Mouse (Mus musculus): ENCODE results near the gene Trio. TPM values are rescaled to one million over a fixed set of nuclear protein-coding genes. Genes with fewer than 3 reads are reported as not detected.

Gene Trio
- polyA plus RNA-seq, 1 experiment from 2014 or later = 37.5 TPM

DNA sequence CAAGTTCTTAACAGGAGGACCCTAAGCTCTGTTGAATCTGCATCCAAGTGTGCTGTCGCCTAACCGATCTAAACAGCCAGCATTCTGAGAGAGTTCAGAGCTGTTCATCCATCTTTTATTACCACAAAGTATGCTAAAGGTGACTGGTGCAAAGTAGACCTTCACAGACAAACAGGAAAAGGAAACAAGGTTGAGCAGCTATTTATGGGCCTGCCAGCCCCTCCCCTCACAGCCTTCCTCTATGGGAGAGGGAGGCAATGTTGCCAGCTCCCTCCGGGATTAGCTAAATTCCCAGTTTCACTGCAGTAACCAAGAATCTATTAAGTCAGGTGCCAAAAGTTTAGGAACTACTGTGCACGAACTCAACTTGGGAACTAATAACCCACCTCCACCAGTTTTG, 24.3 kb downstream of the Trio start:
- Histone ChIP-seq H3K4me3 (ENCODE audit: low read depth, low read length) (no peak overlapping the region), H3K4me2 (ENCODE audit: low read length) (no peak overlapping the region), H3K27me3 (ENCODE audit: control insufficient read depth, insufficient read depth, low read depth, low read length) (no peaks in the 10 kb centered on the region), H3K4me1 (ENCODE audit: control insufficient read depth, insufficient read depth, low read length) (peaks cover 54% of the 10 kb centered on the region), H3K9ac (ENCODE audit: low read depth, low read length) (no peak overlapping the region), H3K27ac (ENCODE audit: low read length) (no peak overlapping the region), H3K36me3 (ENCODE audit: control insufficient read depth, insufficient read depth, low read length) (0 out of 2 replicates have a peak, but pooled peaks cover under 1% of the 10 kb centered on the region), H3K9me3 (replicated peaks; ENCODE audit: control insufficient read depth, low read length, poor library complexity, severe bottlenecking) (no peaks in the 10 kb centered on the region)
- 46% methylated on average over 4 of the region's 4 CpGs for WGBS
- no peak for ATAC-seq

GRCm38 (mm10) chr15:27998621-27999359, 26.9 kb downstream of the Trio start:
- Histone ChIP-seq H3K27ac (ENCODE audit: low read length) (no peak overlapping the region), H3K4me3 (ENCODE audit: low read depth, low read length) (no peak overlapping the region), H3K27me3 (ENCODE audit: control insufficient read depth, insufficient read depth, low read depth, low read length) (no peaks in the 10 kb centered on the region), H3K9ac (ENCODE audit: low read depth, low read length) (no peak overlapping the region), H3K9me3 (replicated peaks; ENCODE audit: control insufficient read depth, low read length, poor library complexity, severe bottlenecking) (no peaks in the 10 kb centered on the region), H3K36me3 (ENCODE audit: control insufficient read depth, insufficient read depth, low read length) (0 out of 2 replicates have a peak, but pooled peaks cover 3% of the 10 kb centered on the region), H3K4me1 (ENCODE audit: control insufficient read depth, insufficient read depth, low read length) (peaks cover 66% of the 10 kb centered on the region), H3K4me2 (ENCODE audit: low read length) (no peak overlapping the region)
- no peak for ATAC-seq
- 11% methylated on average over 8 of the region's 8 CpGs for WGBS

DNA sequence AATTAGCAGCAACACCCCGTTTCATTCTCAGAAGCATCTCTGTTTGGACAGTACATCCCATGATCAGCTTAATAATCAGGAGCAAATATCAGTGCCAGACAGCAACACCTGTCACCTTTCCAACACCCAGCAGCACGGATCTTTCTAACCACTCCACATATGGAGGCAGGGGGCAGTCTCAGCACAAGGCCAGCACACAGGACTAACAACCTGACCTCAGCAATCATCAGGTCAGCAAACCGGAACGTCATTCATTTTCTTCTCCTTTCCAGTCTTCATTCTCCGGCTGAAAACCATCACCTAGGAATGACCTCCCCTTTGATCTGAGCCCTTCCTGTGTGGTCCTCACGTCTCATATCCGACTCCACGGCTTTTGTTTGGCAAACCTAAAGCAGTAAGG, 27.7 kb downstream of the Trio start:
- peak overlapping the region; percentile 12; the same call in 1 of the 2 replicates for H3K4me2 ChIP-seq (ENCODE audit: low read length)
- no peaks in the 10 kb centered on the region for H3K27me3 ChIP-seq (ENCODE audit: control insufficient read depth, insufficient read depth, low read depth, low read length)
- 0 out of 2 replicates have a peak, but pooled peaks cover 3% of the 10 kb centered on the region for H3K36me3 ChIP-seq (ENCODE audit: control insufficient read depth, insufficient read depth, low read length)
- H3K4me1 ChIP-seq (ENCODE audit: control insufficient read depth, insufficient read depth, low read length) = peaks cover 70% of the 10 kb centered on the region
- H3K9ac ChIP-seq (ENCODE audit: low read depth, low read length) = no peak overlapping the region
- H3K27ac ChIP-seq (ENCODE audit: low read length) = no peak overlapping the region
- 10% methylated on average over 8 of the region's 8 CpGs for WGBS
- H3K4me3 ChIP-seq (ENCODE audit: low read depth, low read length) = no peak overlapping the region
- no peak for ATAC-seq
- no peaks in the 10 kb centered on the region for H3K9me3 ChIP-seq (replicated peaks; ENCODE audit: control insufficient read depth, low read length, poor library complexity, severe bottlenecking)

- H3K9me3 ChIP-seq (replicated peaks; ENCODE audit: control insufficient read depth, low read length, poor library complexity, severe bottlenecking) = no peaks in the 10 kb centered on the region
- H3K4me3 ChIP-seq (ENCODE audit: low read depth, low read length) = no peak overlapping the region
- peaks cover 71% of the 10 kb centered on the region for H3K4me1 ChIP-seq (ENCODE audit: control insufficient read depth, insufficient read depth, low read length)
- no peaks in the 10 kb centered on the region for H3K27me3 ChIP-seq (ENCODE audit: control insufficient read depth, insufficient read depth, low read depth, low read length)
- H3K27ac ChIP-seq (ENCODE audit: low read length) = no peak overlapping the region
- 0 out of 2 replicates have a peak overlapping the region, but pooled peaks have one; percentile 11 for H3K9ac ChIP-seq (ENCODE audit: low read depth, low read length)
- 20% methylated on average over 9 of the region's 9 CpGs for WGBS
- ATAC-seq = peak; percentile 85
- 0 out of 2 replicates have a peak, but pooled peaks cover 3% of the 10 kb centered on the region for H3K36me3 ChIP-seq (ENCODE audit: control insufficient read depth, insufficient read depth, low read length)
- H3K4me2 ChIP-seq (ENCODE audit: low read length) = 0 out of 2 replicates have a peak overlapping the region, but pooled peaks have one; percentile 2
Measured at GRCm38 (mm10) chr15:27997391-27997841, 28.2 kb downstream of the Trio start.

DNA sequence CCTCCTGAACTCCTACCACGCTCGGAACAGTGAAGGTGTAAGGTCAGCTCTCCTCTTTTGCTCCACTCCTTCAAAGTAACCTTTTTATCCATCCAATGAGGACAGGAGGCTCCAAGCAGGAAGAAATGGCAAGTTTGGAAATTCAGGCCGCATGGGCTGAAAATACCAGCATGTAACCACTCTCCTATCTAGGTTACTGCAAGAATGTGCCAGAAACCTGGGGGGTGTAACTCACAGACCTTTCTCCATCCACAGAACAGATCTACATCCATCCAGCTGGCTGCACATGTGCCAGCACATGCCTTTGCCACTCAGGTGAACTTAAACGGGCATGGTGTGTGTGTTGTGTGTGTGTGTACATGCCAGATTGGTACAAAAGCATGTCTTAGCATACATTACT, 28.9 kb downstream of the Trio start:
- Histone ChIP-seq H3K27ac (ENCODE audit: low read length) (no peak overlapping the region), H3K9me3 (replicated peaks; ENCODE audit: control insufficient read depth, low read length, poor library complexity, severe bottlenecking) (no peaks in the 10 kb centered on the region), H3K36me3 (ENCODE audit: control insufficient read depth, insufficient read depth, low read length) (0 out of 2 replicates have a peak, but pooled peaks cover 3% of the 10 kb centered on the region), H3K4me2 (ENCODE audit: low read length) (no peak overlapping the region), H3K4me1 (ENCODE audit: control insufficient read depth, insufficient read depth, low read length) (peaks cover 72% of the 10 kb centered on the region), H3K9ac (ENCODE audit: low read depth, low read length) (no peak overlapping the region), H3K27me3 (ENCODE audit: control insufficient read depth, insufficient read depth, low read depth, low read length) (no peaks in the 10 kb centered on the region), H3K4me3 (ENCODE audit: low read depth, low read length) (no peak overlapping the region)
- 79% methylated on average over 4 of the region's 4 CpGs for WGBS
- no peak for ATAC-seq

DNA sequence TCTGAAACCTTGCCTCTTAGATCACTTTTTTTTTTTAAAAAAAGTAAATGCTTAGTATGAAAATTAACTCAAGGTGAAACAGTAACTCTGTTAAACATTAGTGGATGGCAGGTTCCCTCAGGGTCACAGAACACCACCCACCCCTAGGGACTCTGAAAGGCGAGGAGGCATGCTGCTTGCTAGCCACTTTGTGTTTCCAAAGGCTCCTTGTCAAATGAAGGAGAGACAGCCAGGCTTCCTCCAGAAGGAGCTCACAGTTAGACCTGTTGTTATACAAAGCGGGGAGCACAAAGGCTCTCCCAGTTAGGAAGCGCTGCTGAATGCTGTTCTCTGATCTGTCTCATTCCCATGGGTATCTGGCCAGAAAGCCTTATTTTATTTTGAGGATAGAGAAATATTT, 30.2 kb downstream of the Trio start:
- 9% methylated on average over 3 of the region's 3 CpGs for WGBS
- H3K4me1 ChIP-seq (ENCODE audit: control insufficient read depth, insufficient read depth, low read length) = peaks cover 71% of the 10 kb centered on the region
- H3K9me3 ChIP-seq (replicated peaks; ENCODE audit: control insufficient read depth, low read length, poor library complexity, severe bottlenecking) = no peaks in the 10 kb centered on the region
- ATAC-seq = no peak
- no peaks in the 10 kb centered on the region for H3K27me3 ChIP-seq (ENCODE audit: control insufficient read depth, insufficient read depth, low read depth, low read length)
- H3K9ac ChIP-seq (ENCODE audit: low read depth, low read length) = no peak overlapping the region
- H3K4me3 ChIP-seq (ENCODE audit: low read depth, low read length) = no peak overlapping the region
- H3K4me2 ChIP-seq (ENCODE audit: low read length) = no peak overlapping the region
- no peak overlapping the region for H3K27ac ChIP-seq (ENCODE audit: low read length)
- H3K36me3 ChIP-seq (ENCODE audit: control insufficient read depth, insufficient read depth, low read length) = 0 out of 2 replicates have a peak, but pooled peaks cover 3% of the 10 kb centered on the region

- Histone ChIP-seq H3K27ac (ENCODE audit: low read length) (no peak overlapping the region), H3K4me3 (ENCODE audit: low read depth, low read length) (no peak overlapping the region), H3K36me3 (ENCODE audit: control insufficient read depth, insufficient read depth, low read length) (0 out of 2 replicates have a peak, but pooled peaks cover 3% of the 10 kb centered on the region), H3K4me1 (ENCODE audit: control insufficient read depth, insufficient read depth, low read length) (peaks cover 70% of the 10 kb centered on the region), H3K9ac (ENCODE audit: low read depth, low read length) (no peak overlapping the region), H3K4me2 (ENCODE audit: low read length) (no peak overlapping the region), H3K9me3 (replicated peaks; ENCODE audit: control insufficient read depth, low read length, poor library complexity, severe bottlenecking) (no peaks in the 10 kb centered on the region), H3K27me3 (ENCODE audit: control insufficient read depth, insufficient read depth, low read depth, low read length) (no peaks in the 10 kb centered on the region)
- ATAC-seq = no peak
- 23% methylated on average over 13 of the region's 13 CpGs for WGBS
Measured at GRCm38 (mm10) chr15:27994870-27995269, 30.8 kb downstream of the Trio start.

DNA sequence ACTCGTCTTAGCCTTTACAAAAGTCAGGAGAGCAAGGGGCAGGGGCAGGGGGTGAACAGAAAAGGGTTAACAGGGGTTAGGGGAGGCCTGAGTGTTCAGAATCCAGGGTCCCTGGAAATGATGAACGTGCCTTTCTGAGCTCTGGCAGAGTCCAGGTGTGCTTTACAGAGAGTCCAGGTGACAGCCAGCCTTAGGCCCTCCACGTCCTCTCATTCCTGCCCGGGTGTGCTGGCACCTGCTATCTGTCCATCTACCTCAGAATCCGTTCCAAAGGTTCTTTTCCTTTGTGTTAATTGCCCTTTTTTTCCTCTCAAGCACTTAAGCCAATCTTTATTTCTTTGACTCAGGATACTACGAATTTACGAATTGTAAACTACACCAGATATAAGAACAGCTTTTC, 32.1 kb downstream of the Trio start:
- H3K36me3 ChIP-seq (ENCODE audit: control insufficient read depth, insufficient read depth, low read length) = 0 out of 2 replicates have a peak, but pooled peaks cover 3% of the 10 kb centered on the region
- 76% methylated on average over 7 of the region's 7 CpGs for WGBS
- no peaks in the 10 kb centered on the region for H3K27me3 ChIP-seq (ENCODE audit: control insufficient read depth, insufficient read depth, low read depth, low read length)
- ATAC-seq = no peak
- H3K9me3 ChIP-seq (replicated peaks; ENCODE audit: control insufficient read depth, low read length, poor library complexity, severe bottlenecking) = no peaks in the 10 kb centered on the region
- H3K9ac ChIP-seq (ENCODE audit: low read depth, low read length) = no peak overlapping the region
- H3K27ac ChIP-seq (ENCODE audit: low read length) = no peak overlapping the region
- no peak overlapping the region for H3K4me3 ChIP-seq (ENCODE audit: low read depth, low read length)
- H3K4me2 ChIP-seq (ENCODE audit: low read length) = no peak overlapping the region
- peaks cover 64% of the 10 kb centered on the region for H3K4me1 ChIP-seq (ENCODE audit: control insufficient read depth, insufficient read depth, low read length)

DNA sequence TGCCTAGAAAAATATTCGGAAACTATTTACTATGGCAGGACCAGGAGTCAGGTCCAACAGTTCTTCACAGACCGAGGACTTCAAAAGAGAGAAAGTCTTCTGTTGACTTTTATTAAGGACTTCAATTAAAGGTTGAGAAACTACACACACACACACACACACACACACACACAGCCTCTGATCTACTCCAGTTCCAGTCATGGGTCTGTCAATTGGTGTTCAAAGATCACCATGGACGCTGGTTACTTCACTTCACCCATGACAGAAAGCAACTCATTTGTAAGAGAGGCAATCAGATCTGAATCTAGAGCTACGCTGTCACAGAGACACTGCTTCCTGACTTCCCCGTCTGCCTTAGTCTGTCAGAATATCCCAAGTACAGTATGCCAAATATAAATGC, 33.1 kb downstream of the Trio start:
- H3K27ac ChIP-seq (ENCODE audit: low read length) = no peak overlapping the region
- no peaks in the 10 kb centered on the region for H3K9me3 ChIP-seq (replicated peaks; ENCODE audit: control insufficient read depth, low read length, poor library complexity, severe bottlenecking)
- no peak overlapping the region for H3K9ac ChIP-seq (ENCODE audit: low read depth, low read length)
- H3K4me1 ChIP-seq (ENCODE audit: control insufficient read depth, insufficient read depth, low read length) = peaks cover 61% of the 10 kb centered on the region
- no peak overlapping the region for H3K4me2 ChIP-seq (ENCODE audit: low read length)
- H3K4me3 ChIP-seq (ENCODE audit: low read depth, low read length) = no peak overlapping the region
- no peak for ATAC-seq
- H3K36me3 ChIP-seq (ENCODE audit: control insufficient read depth, insufficient read depth, low read length) = 0 out of 2 replicates have a peak, but pooled peaks cover 3% of the 10 kb centered on the region
- H3K27me3 ChIP-seq (ENCODE audit: control insufficient read depth, insufficient read depth, low read depth, low read length) = no peaks in the 10 kb centered on the region
- WGBS = 73% methylated on average over 5 of the region's 5 CpGs
